Mouse (Mus musculus): Measurements from ENCODE around the gene Mgat4a. TPM values are rescaled to one million over a fixed set of nuclear protein-coding genes. Genes with fewer than 3 reads are reported as not detected.

The Mgat4a gene
- polyA plus RNA-seq (2012; rRNA removed) = 4.1 and 4.6 TPM in 2 replicates

DNA sequence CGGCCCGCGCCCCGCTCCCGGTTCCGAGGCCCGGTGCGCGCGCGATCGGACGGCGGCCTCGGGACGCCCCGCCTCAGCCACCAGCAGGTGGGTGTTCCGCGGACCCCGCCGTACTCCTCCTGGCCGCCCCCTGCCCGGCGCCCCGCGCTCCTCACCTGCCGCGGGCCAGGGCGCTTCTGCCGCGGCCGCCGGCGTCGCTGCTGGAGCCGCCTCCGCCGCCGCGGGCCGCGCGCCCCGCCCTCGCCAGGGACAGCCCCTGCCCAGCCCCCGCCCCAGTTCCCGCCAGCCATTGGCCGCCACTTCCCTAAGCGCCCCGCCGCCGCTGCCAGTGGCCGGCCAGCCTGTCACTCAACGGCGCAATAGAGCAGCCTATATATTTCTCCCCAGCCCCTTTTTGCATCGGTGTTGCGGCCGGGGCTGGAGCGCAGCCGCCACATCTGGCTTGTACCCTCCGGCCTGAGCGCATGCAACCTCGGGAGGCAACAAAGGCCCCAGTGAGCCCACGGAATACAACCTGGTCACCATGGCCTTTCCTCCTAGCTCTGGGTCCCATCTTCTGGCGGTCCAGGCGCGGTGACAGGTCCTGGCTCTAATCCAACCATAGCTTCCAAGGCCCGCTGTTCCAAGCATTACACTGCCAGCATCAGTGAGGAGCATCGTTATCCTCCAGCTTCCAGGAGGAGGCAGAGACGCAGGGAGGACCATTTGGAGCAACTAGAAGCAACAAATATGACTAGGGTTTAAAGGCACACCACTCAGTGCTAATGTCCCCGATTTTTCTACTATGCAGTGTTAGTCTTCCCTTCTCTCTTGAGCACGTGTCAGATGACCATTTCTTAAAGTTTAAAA lies at the start of gene Mgat4a:
TSS of gene Mgat4a (minus strand) at position 207 of the 849 bp plus-strand sequence.

GRCm38 (mm10) chr1:37429366-37430296 lies 111.2 kb downstream of the Mgat4a start, which contains the start of the genes Coa5 and Unc50:
Gene Coa5 (minus strand): TSS chr1:37430103.
Gene Unc50 (plus strand): TSS chr1:37430139.

Other genes with a start within 250 kb of the Mgat4a start
- gene Inpp4a, start 241.2 kb downstream of the Mgat4a start, polyA plus RNA-seq (2012; rRNA removed) = 7.7 and 9.4 TPM in 2 replicates
- 12.5 and 15.6 TPM in 2 replicates for gene Coa5, start 110.9 kb downstream of the Mgat4a start, polyA plus RNA-seq (2012; rRNA removed)
- gene Unc50, start 110.9 kb downstream of the Mgat4a start, polyA plus RNA-seq (2012; rRNA removed) = 22.3 and 51.8 TPM in 2 replicates
- 10.8 and 11.0 TPM in 2 replicates for gene 2010300C02Rik, start 179.1 kb upstream of the Mgat4a start, polyA plus RNA-seq (2012; rRNA removed)

Measured in stomach, adult 2 months (tissue).